26 mouse cellular contexts compared by ENCODE assay signal in genomic region chr11:107472304-107472703, GRCm38 (mm10). TPM values are rescaled to one million over a fixed set of nuclear protein-coding genes. Genes with fewer than 3 reads are reported as not detected.
A peak's percentile ranks its signal among the peaks of the same experiment; 100 is the strongest.
DNase-seq lines count a peak whose midpoint lies in the region; ATAC-seq and TF ChIP-seq lines count a peak whose summit lies in the region.
"Had no signal": no experiment of that assay in that cellular context is flagged by ENCODE, and none has a peak within 500 bp of the region (broad histone marks: within the 10 kb centered on the region; RNA-seq: fewer than 3 reads in every experiment).

No protein-coding gene starts in this region.

- 88% methylated on average over 3 of the region's 3 CpGs for WGBS in heart, postnatal 0 days
- 83% methylated on average over 3 of the region's 3 CpGs for WGBS in embryonic facial prominence, embryonic 10.5 days
- 89% methylated on average over 3 of the region's 3 CpGs for WGBS in limb, embryonic 10.5 days

- DNase-seq in heart, postnatal 0 days (ENCODE audit: low spot score): peak; percentile 0
- DNase-seq in heart, postnatal 14 days: no peak
- no peak for DNase-seq in embryonic facial prominence, embryonic 10.5 days (ENCODE audit: low spot score)
- no peak for DNase-seq in limb, embryonic 10.5 days (ENCODE audit: low spot score)
- no peak for DNase-seq in left cerebral cortex, postnatal 14 days (ENCODE audit: low spot score in 2 of 2)
- DNase-seq: adrenal gland, adult 8-10 months; adrenal gland, postnatal 25 days; B cell, adult 2 months; cerebellum, adult 11-12 months; cerebellum, adult 8-10 months; cerebellum, postnatal 10 days; cerebellum, postnatal 36 days; gastrocnemius, adult 2 months; gastrocnemius, postnatal 14 days; heart, adult 11 months; heart, postnatal 10 days; heart, postnatal 4 days had no signal

- TF ChIP-seq CTCF in heart, postnatal 0 days (IDR thresholded peaks at IDR 0.05; ENCODE audit: low read depth): no peak

- no peaks in the 10 kb centered on the region for H3K27me3 ChIP-seq in heart, postnatal 0 days (ENCODE audit: control insufficient read depth, insufficient read depth, low read length)
- H3K27me3 ChIP-seq in embryonic facial prominence, embryonic 10.5 days (replicated peaks; ENCODE audit: low read depth, poor library complexity, severe bottlenecking): no peaks in the 10 kb centered on the region
- H3K27me3 ChIP-seq in limb, embryonic 10.5 days (ENCODE audit: low read depth, poor library complexity, severe bottlenecking): no peaks in the 10 kb centered on the region
- H3K27me3 ChIP-seq: forebrain, embryonic 13.5 days had no signal

- no peak overlapping the region for H3K4me3 ChIP-seq in heart, postnatal 0 days (ENCODE audit: low read depth, low read length)
- H3K4me3 ChIP-seq in embryonic facial prominence, embryonic 10.5 days: no peak overlapping the region
- H3K4me3 ChIP-seq in limb, embryonic 10.5 days: no peak overlapping the region
- H3K4me3 ChIP-seq: forebrain, embryonic 10.5 days; forebrain, embryonic 13.5 days; gastrocnemius, adult 2 months had no signal

- ATAC-seq in heart, postnatal 0 days (ENCODE audit: insufficient read depth, low read depth): no peak
- no peak for ATAC-seq in megakaryocyte-erythroid progenitor cell, adult 5-6 weeks (replicated peaks; ENCODE audit: low FRiP score, low TSS enrichment, poor library complexity, severe bottlenecking)
- no peak for ATAC-seq in frontal cortex, adult (ENCODE audit: low TSS enrichment)
- ATAC-seq: forebrain, embryonic 13.5 days; forebrain, embryonic 16.5 days; hindbrain, postnatal 0 days; inflammation-experienced regulatory T-cells, adult 6 months had no signal

- no peaks in the 10 kb centered on the region for H3K36me3 ChIP-seq in heart, postnatal 0 days (replicated peaks; ENCODE audit: control insufficient read depth, insufficient read depth, low read length)
- no peaks in the 10 kb centered on the region for H3K36me3 ChIP-seq in embryonic facial prominence, embryonic 10.5 days (replicated peaks)
- H3K36me3 ChIP-seq in limb, embryonic 10.5 days: peaks cover 2% of the 10 kb centered on the region; the same call in 1 of the 2 replicates
- H3K36me3 ChIP-seq: forebrain, embryonic 10.5 days had no signal

- no peak for TF ChIP-seq EP300 in heart, postnatal 0 days (IDR thresholded peaks at IDR 0.05; ENCODE audit: low read depth)

- intact Hi-C loops in heart, postnatal 14 days (cut with DNase I): loop anchor here (1.0 to 5.0 kb wide), 2 partner anchors 135 to 258 kb away; no protein-coding TSS in a partner anchor
- intact Hi-C loops in left cerebral cortex, postnatal 14 days (cut with DNase I): loop anchor here (5.0 kb wide), 1 partner anchor 285 kb away; the partner anchor contains the start of gene Nol11

- peaks cover 6% of the 10 kb centered on the region; the same call in 1 of the 2 replicates for H3K4me1 ChIP-seq in heart, postnatal 0 days (ENCODE audit: control insufficient read depth, insufficient read depth)
- peaks cover 44% of the 10 kb centered on the region for H3K4me1 ChIP-seq in embryonic facial prominence, embryonic 10.5 days
- peaks cover 44% of the 10 kb centered on the region for H3K4me1 ChIP-seq in limb, embryonic 10.5 days

- H3K4me2 ChIP-seq in heart, postnatal 0 days (ENCODE audit: low read depth, low read length): no peak overlapping the region
- H3K4me2 ChIP-seq: forebrain, embryonic 13.5 days; hindbrain, embryonic 14.5 days had no signal

- no peak overlapping the region for H3K9ac ChIP-seq in heart, postnatal 0 days (replicated peaks; ENCODE audit: low read depth, low read length)
- H3K9ac ChIP-seq: forebrain, embryonic 13.5 days; hindbrain, embryonic 14.5 days had no signal

- no peaks in the 10 kb centered on the region for H3K9me3 ChIP-seq in heart, postnatal 0 days (replicated peaks; ENCODE audit: control insufficient read depth, low read length)
- no peaks in the 10 kb centered on the region for H3K9me3 ChIP-seq in embryonic facial prominence, embryonic 10.5 days
- H3K9me3 ChIP-seq in limb, embryonic 10.5 days (replicated peaks): no peaks in the 10 kb centered on the region
- H3K9me3 ChIP-seq: forebrain, embryonic 10.5 days; forebrain, embryonic 13.5 days; G1E had no signal

- no peak overlapping the region for H3K27ac ChIP-seq in heart, postnatal 0 days (ENCODE audit: low read depth)
- peak overlapping the region; percentile 96 for H3K27ac ChIP-seq in embryonic facial prominence, embryonic 10.5 days (replicated peaks)
- H3K27ac ChIP-seq in limb, embryonic 10.5 days: peak overlapping the region; percentile 94
- H3K27ac ChIP-seq: forebrain, embryonic 10.5 days; forebrain, embryonic 13.5 days; gastrocnemius, adult 2 months; hindbrain, embryonic 14.5 days; hindbrain, postnatal 0 days had no signal

RNA-seq across cellular contexts. Expression of gene Pitpnc1, which starts 1.8 kb away (rescaled TPM):
- 27.9 and 28.7 TPM in 2 replicates for total RNA-seq in heart, postnatal 0 days (2014; rRNA removed; ENCODE audit: low replicate concordance)
- polyA plus RNA-seq in heart, postnatal 0 days (2015; fragmentation: Nextera tagmentation; extraction: Ambion mirVana): 29.2 and 31.6 TPM in 2 replicates
- total RNA-seq in heart, postnatal 14 days (2021): 10 to 100 TPM; 67.9 to 68.4 TPM
- 37.1 and 42.5 TPM in 2 replicates for polyA plus RNA-seq in embryonic facial prominence, embryonic 10.5 days (2016; fragmentation: Nextera tagmentation; extraction: Ambion mirVana)
- 31.6 and 37.1 TPM in 2 replicates for polyA plus RNA-seq in limb, embryonic 10.5 days (2016; fragmentation: Nextera tagmentation; extraction: Ambion mirVana)
- total RNA-seq in megakaryocyte-erythroid progenitor cell, adult 5-6 weeks (2014; fragmentation: Nextera tagmentation): 35.0 and 44.4 TPM in 2 replicates
- 28.6 and 33.9 TPM in 2 replicates for total RNA-seq in megakaryocyte-erythroid progenitor cell, adult 5-6 weeks (2017)
- total RNA-seq in left cerebral cortex, postnatal 14 days (2021): 10 to 100 TPM; 61.1 to 64.3 TPM

RNA-seq across cellular contexts. Expression of gene Psmd12, which starts 7.0 kb away (rescaled TPM):
- 26.7 and 45.6 TPM in 2 replicates for total RNA-seq in heart, postnatal 0 days (2014; rRNA removed; ENCODE audit: low replicate concordance)
- 153 and 158 TPM in 2 replicates for polyA plus RNA-seq in heart, postnatal 0 days (2015; fragmentation: Nextera tagmentation; extraction: Ambion mirVana)
- total RNA-seq in heart, postnatal 14 days (2021): 10 to 100 TPM; 81.7 to 84.0 TPM
- 221 and 225 TPM in 2 replicates for polyA plus RNA-seq in embryonic facial prominence, embryonic 10.5 days (2016; fragmentation: Nextera tagmentation; extraction: Ambion mirVana)
- polyA plus RNA-seq in limb, embryonic 10.5 days (2016; fragmentation: Nextera tagmentation; extraction: Ambion mirVana): 229 and 240 TPM in 2 replicates
- 94.9 and 97.5 TPM in 2 replicates for total RNA-seq in megakaryocyte-erythroid progenitor cell, adult 5-6 weeks (2014; fragmentation: Nextera tagmentation)
- total RNA-seq in megakaryocyte-erythroid progenitor cell, adult 5-6 weeks (2017): 181 and 220 TPM in 2 replicates
- total RNA-seq in left cerebral cortex, postnatal 14 days (2021): 10 to 100 TPM; 71.8 to 73.6 TPM
